Mouse (Mus musculus) bone marrow, adult 2 months (tissue): Measurements from ENCODE around the gene Ciz1.

Experiments used
- CTCF ChIP-seq: fragments of 200-500 bp; IDR thresholded peaks from 2 replicates; pipeline ENCODE4 v1.5.1; 2011; ENCODE audit warnings: low read length, control low read depth; ENCODE audit not compliant: control insufficient read depth, insufficient read depth
- POLR2A ChIP-seq: fragments of 200-500 bp; IDR thresholded peaks from 2 replicates; pipeline ENCODE4 v1.6.1; 2011; ENCODE audit warnings: low read depth, mild to moderate bottlenecking, control low read depth, low read length, borderline replicate concordance; ENCODE audit not compliant: control insufficient read depth

GRCm38 (mm10) chr2:32315751-32316150, 36.4 kb upstream of the Ciz1 start:
- TF ChIP-seq CTCF: no peak
- no peak for TF ChIP-seq POLR2A
